Mouse (Mus musculus): ENCODE measurements around the gene Grk2.

DNA sequence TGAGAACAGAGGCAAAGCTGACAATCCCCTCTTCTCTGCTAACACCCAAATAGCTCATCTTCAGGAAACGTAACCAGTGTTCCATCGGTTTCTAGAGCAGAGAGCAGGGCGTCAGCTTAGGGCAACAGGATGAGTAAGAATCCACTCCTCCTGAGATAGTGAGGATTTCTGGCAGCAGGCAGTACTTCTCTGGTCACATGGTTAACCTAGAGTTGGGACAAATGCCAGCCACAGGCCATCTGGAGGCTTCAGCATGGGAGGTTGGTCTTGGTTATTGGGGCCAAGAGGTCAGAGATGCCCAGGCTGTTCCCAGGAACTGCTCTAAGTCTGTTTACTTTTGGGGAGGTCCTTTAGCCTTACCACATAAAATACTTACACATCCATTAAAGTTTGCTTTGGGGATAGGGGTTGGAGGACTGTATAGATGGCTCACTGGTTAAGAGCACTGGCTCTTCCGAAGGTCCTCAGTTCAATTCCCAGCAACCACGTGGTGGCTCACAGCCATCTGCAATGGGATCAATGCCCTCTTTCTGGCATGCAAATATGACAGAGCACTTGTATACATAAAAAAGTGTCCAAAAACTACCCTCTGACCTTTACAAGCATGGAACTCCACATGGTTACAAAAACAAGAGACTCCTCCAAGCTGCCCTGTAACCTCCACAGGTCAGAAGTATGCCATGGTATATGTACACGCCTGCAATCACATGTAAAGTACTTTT lies 9.4 kb upstream of the Grk2 start:
- TF ChIP-seq CTCF (IDR thresholded peaks at IDR 0.05; ENCODE audit: extremely low read depth, insufficient read depth, low read length) (no peak), POLR2A (IDR thresholded peaks at IDR 0.05; ENCODE audit: extremely low read depth, insufficient read depth, low read length) (no peak)
